Mouse (Mus musculus) midbrain, embryonic 11.5 days (tissue): ENCODE measurements around the gene C9orf72. TPM values are rescaled to one million over a fixed set of nuclear protein-coding genes. Genes with fewer than 3 reads are reported as not detected.
"Not testable (repeated sequence)": the region's sequence is repeated elsewhere in the genome, so short reads cannot be mapped to it uniquely, and the experiment has no call there.

ENCODE experiments used
- ATAC-seq: fragments of 200-750 bp; cut with Nextera tagmentation; 2 replicates; pipeline ENCODE4 v1.8.0; 2017; ENCODE audit warnings: moderate TSS enrichment, moderate library complexity; ENCODE audit not compliant: low FRiP score
- DNase-seq: peaks from one replicate; pipeline ENCODE4 v3.0.0; 2015; ENCODE audit warnings: low spot score; ENCODE audit errors: missing footprints
- H3K27ac ChIP-seq: fragments of 300-500 bp; sonication (generic); 2 replicates; pipeline ENCODE4 v1.5.1; 2014; ENCODE audit warnings: low read depth, low read length
- H3K27me3 ChIP-seq: fragments of 300-500 bp; sonication (generic); 2 replicates; pipeline ENCODE4 v1.6.1; 2014; ENCODE audit warnings: mild to moderate bottlenecking, low read length, moderate library complexity, mixed read lengths; ENCODE audit not compliant: control insufficient read depth, insufficient read depth
- H3K36me3 ChIP-seq: fragments of 300-500 bp; sonication (generic); 2 replicates; pipeline ENCODE4 v1.6.1; 2014; ENCODE audit warnings: mild to moderate bottlenecking, low read length, moderate library complexity, mixed read lengths; ENCODE audit not compliant: control insufficient read depth, insufficient read depth
- H3K4me1 ChIP-seq: fragments of 300-500 bp; sonication (generic); 2 replicates; pipeline ENCODE4 v1.6.1; 2014; ENCODE audit warnings: low read length; ENCODE audit not compliant: control insufficient read depth, insufficient read depth
- H3K4me2 ChIP-seq: fragments of 300-500 bp; sonication (generic); 2 replicates; pipeline ENCODE4 v1.6.1; 2014; ENCODE audit warnings: mild to moderate bottlenecking, moderate library complexity
- H3K4me3 ChIP-seq: fragments of 300-500 bp; sonication (generic); 2 replicates; pipeline ENCODE4 v1.5.1; 2014; ENCODE audit warnings: low read depth, low read length
- H3K9ac ChIP-seq: fragments of 300-500 bp; sonication (generic); 2 replicates; pipeline ENCODE4 v1.6.1; 2014; ENCODE audit warnings: low read length
- H3K9me3 ChIP-seq: fragments of 300-500 bp; sonication (generic); 2 replicates; pipeline ENCODE4 v1.6.1; 2016; ENCODE audit warnings: low read length; ENCODE audit not compliant: control insufficient read depth
- WGBS: fragments of 180-500 bp; shearing (Covaris S2); extraction: QIAGEN DNeasy Blood & Tissue Kit; methylation state at CpG from one replicate; pipeline ENCODE4 v1.1.7; 2014; 5-methylcytosine and 5-hydroxymethylcytosine counted together
- polyA plus RNA-seq: library from polyadenylated mRNA; unstranded; fragments of >200 nt; fragmentation: Nextera tagmentation; extraction: Ambion mirVana; gene quantifications from 2 replicates; pipeline ENCODE4 v1.2.1, GENCODE M21; 2014

Gene C9orf72
- 29.5 and 29.6 TPM in 2 replicates for polyA plus RNA-seq

GRCm38 (mm10) chr4:35225734-35226495 lies at the start of gene C9orf72:
C9orf72 (minus strand) TSS chr4:35226175.
- Histone ChIP-seq H3K27ac (peak within 1 kb of the TSS; percentile 9; the same call in 1 of the 2 replicates), H3K4me3 (peak within 1 kb of the TSS; percentile 86), H3K36me3 (no peaks in the 10 kb centered on the region), H3K4me1 (peaks cover 5% of the 10 kb centered on the region; the same call in 1 of the 2 replicates), H3K9ac (peak within 1 kb of the TSS; percentile 86), H3K27me3 (no peaks in the 10 kb centered on the region), H3K4me2 (peak within 1 kb of the TSS; percentile 78), H3K9me3 (no peaks in the 10 kb centered on the region)
- ATAC-seq (peak; percentile 99), DNase-seq (peak; percentile 99)
- WGBS, result under 1% methylated on average over 47 of the region's 51 CpGs

GRCm38 (mm10) chr4:35259006-35259405 lies 33.0 kb upstream of the C9orf72 start:
- Histone ChIP-seq H3K36me3 (no peaks in the 10 kb centered on the region), H3K4me3 (no peak overlapping the region), H3K27ac (no peak overlapping the region), H3K27me3 (no peaks in the 10 kb centered on the region), H3K9me3 (no peaks in the 10 kb centered on the region), H3K4me2 (no peak overlapping the region), H3K9ac (no peak overlapping the region), H3K4me1 (no peaks in the 10 kb centered on the region)
- ATAC-seq (no peak), DNase-seq (no peak)
- 88% methylated on average over 9 of the region's 9 CpGs for WGBS

DNA sequence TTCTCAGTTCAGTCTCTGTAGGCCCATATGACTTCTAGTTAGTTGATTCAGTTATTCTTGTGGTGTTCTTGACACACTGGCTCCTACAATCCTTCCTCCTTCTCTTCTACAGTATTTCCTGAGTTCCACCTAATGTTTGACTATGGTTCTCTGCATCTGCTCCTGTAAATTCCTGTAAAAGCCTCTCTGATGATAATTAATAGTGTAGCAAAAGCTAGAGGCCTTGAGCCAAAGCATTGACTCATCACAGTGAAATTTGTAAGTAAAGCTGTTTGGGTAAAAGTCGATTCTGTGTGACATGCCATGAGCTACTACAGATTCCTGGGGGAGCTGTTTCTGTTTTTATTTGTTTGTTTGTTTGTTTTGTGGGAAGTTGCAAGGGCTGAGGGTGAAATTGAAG lies 18.0 kb upstream of the C9orf72 start:
- H3K27me3 ChIP-seq, result no peaks in the 10 kb centered on the region
- no peak for DNase-seq
- H3K4me3 ChIP-seq, result no peak overlapping the region
- H3K9me3 ChIP-seq, result no peaks in the 10 kb centered on the region
- no peak overlapping the region for H3K27ac ChIP-seq
- no peaks in the 10 kb centered on the region for H3K4me1 ChIP-seq
- no peaks in the 10 kb centered on the region for H3K36me3 ChIP-seq
- 76% methylated on average over 1 of the region's 1 CpGs for WGBS
- no peak for ATAC-seq
- no peak overlapping the region for H3K9ac ChIP-seq
- no peak overlapping the region for H3K4me2 ChIP-seq

DNA sequence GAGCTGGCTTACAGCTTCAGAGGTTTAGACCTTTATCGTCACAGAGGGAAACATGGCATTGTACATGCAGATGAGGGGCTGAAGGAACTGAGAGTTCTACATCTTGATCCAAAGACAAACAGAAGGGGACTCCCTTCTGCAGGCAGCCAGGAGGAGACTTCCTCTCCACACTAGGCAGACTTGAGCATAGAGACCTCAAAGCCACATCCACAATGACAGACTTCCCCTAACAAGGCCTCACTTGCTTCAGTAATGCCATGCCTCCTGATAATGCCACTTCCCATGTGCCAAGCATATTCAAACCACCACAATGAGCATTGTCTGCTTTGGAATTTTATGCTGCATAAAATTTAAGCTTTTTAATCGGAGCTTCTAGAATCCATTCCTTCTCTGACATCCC lies 15.8 kb upstream of the C9orf72 start:
- H3K27me3 ChIP-seq, result no peaks in the 10 kb centered on the region
- DNase-seq (no peak), ATAC-seq (no peak)
- H3K4me3 ChIP-seq, result no peak overlapping the region
- 74% methylated on average over 2 of the region's 2 CpGs for WGBS
- H3K36me3 ChIP-seq, result no peaks in the 10 kb centered on the region
- H3K4me1 ChIP-seq, result no peaks in the 10 kb centered on the region
- H3K4me2 ChIP-seq, result no peak overlapping the region
- H3K27ac ChIP-seq, result no peak overlapping the region
- no peak overlapping the region for H3K9ac ChIP-seq
- H3K9me3 ChIP-seq, result no peaks in the 10 kb centered on the region

- Histone ChIP-seq H3K27ac (no peak overlapping the region), H3K4me2 (no peak overlapping the region), H3K4me1 (no peaks in the 10 kb centered on the region), H3K9ac (no peak overlapping the region), H3K27me3 (no peaks in the 10 kb centered on the region), H3K9me3 (no peaks in the 10 kb centered on the region), H3K4me3 (no peak overlapping the region), H3K36me3 (no peaks in the 10 kb centered on the region)
- DNase-seq, result peak; percentile 72
- ATAC-seq, result no peak
- WGBS, result 85% methylated on average over 4 of the region's 4 CpGs
These were observed 12.7 kb upstream of the C9orf72 start for GRCm38 (mm10) chr4:35238696-35239095.

- not testable (repeated sequence) for ATAC-seq, H3K4me3 ChIP-seq, H3K4me2 ChIP-seq, H3K4me1 ChIP-seq, H3K36me3 ChIP-seq, H3K9ac ChIP-seq, H3K27me3 ChIP-seq, H3K27ac ChIP-seq, H3K9me3 ChIP-seq
- 89% methylated on average over 3 of the region's 3 CpGs for WGBS
- peak; percentile 23 for DNase-seq
These were observed 12.3 kb upstream of the C9orf72 start for GRCm38 (mm10) chr4:35238240-35238639.

- Histone ChIP-seq H3K4me3 (no peak overlapping the region), H3K9ac (no peak overlapping the region), H3K36me3 (no peaks in the 10 kb centered on the region), H3K4me1 (no peaks in the 10 kb centered on the region), H3K9me3 (no peaks in the 10 kb centered on the region), H3K4me2 (no peak overlapping the region), H3K27ac (no peak overlapping the region), H3K27me3 (no peaks in the 10 kb centered on the region)
- ATAC-seq (no peak), DNase-seq (peak; percentile 66)
- WGBS, result 92% methylated on average over 2 of the region's 2 CpGs
These were observed 10.3 kb upstream of the C9orf72 start for GRCm38 (mm10) chr4:35236313-35236712.

DNA sequence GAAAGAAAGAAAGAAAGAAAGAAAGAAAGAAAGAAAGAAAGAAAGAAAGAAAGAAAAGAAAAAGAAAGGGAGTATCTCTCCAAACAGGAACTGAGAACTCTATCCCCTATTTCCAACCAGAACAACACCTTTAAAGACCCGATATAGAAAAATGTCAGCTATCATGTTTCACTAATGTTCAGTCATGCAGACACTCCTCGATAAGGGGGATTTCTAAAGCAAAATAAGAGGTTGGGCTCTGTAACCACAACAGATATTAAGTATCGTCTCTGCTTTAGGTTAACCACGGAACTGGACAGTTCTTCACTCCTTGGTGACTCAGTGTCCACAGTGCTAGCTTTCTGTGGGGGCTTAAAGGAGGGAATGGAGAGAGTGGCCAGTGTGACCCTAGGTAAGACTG lies 2.3 kb upstream of the C9orf72 start:
- Histone ChIP-seq H3K4me2 (no peak overlapping the region), H3K9ac (no peak overlapping the region), H3K9me3 (no peaks in the 10 kb centered on the region), H3K27me3 (no peaks in the 10 kb centered on the region), H3K4me3 (no peak overlapping the region), H3K4me1 (peaks cover 5% of the 10 kb centered on the region; the same call in 1 of the 2 replicates), H3K36me3 (no peaks in the 10 kb centered on the region), H3K27ac (no peak overlapping the region)
- ATAC-seq, result no peak
- WGBS, result 81% methylated on average over 4 of the region's 4 CpGs
- DNase-seq, result no peak

DNA sequence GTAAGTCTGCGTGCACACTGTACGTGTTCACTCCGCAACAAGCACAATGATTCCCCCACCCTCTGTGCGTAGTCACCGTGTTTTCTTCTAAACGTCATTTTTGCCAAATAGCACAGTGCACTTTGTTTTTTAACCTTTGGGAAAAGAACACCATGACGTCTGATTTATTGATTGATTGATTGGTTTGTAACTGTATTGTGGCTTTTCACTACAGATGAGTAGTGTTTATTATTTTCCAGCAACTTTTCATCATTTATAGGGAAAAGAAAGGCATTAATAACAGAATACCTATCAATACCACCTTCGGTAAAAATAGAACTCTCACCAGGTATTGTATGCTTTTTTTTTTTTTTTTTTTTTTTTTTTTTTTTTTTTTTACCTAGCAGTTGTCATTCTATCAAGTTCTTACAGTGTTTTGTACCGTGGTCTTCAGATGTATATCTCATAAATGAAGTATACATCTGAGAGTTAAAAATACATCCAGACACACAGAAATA lies 569 bp upstream of the C9orf72 start:
- ATAC-seq, result peak; percentile 25
- Histone ChIP-seq H3K4me2 (peak overlapping the region; percentile 78), H3K9me3 (no peaks in the 10 kb centered on the region), H3K4me1 (peaks cover 5% of the 10 kb centered on the region; the same call in 1 of the 2 replicates), H3K4me3 (peak overlapping the region; percentile 86), H3K36me3 (no peaks in the 10 kb centered on the region), H3K9ac (peak overlapping the region; percentile 68), H3K27me3 (no peaks in the 10 kb centered on the region), H3K27ac (no peak overlapping the region)
- WGBS, result 23% methylated on average over 9 of the region's 9 CpGs
- no peak for DNase-seq
